In genomic region chr1:54194183-54194953, GRCm38 (mm10) we compare ENCODE assay signal across 8 mouse cellular contexts. TPM values are rescaled to one million over a fixed set of nuclear protein-coding genes. Genes with fewer than 3 reads are reported as not detected.
A peak's percentile ranks its signal among the peaks of the same experiment; 100 is the strongest.
DNase-seq lines count a peak whose midpoint lies in the region; ATAC-seq and TF ChIP-seq lines count a peak whose summit lies in the region.

No protein-coding gene starts in this region.

- H3K9ac ChIP-seq in forebrain, embryonic 13.5 days: peak overlapping the region; percentile 83
- H3K9ac ChIP-seq in heart, embryonic 16.5 days (ENCODE audit: low read length): peak overlapping the region; percentile 90
- no peak overlapping the region for H3K9ac ChIP-seq in liver, embryonic 14.5 days (replicated peaks)

- under 1% methylated on average over 81 of the region's 104 CpGs for WGBS in forebrain, embryonic 13.5 days
- under 1% methylated on average over 96 of the region's 104 CpGs for WGBS in heart, embryonic 16.5 days
- WGBS in liver, embryonic 14.5 days (ENCODE audit: insufficient replicate concordance): under 1% methylated on average over 91 of the region's 104 CpGs
- WGBS in olfactory bulb, adult 2 months: under 1% methylated on average over 103 of the region's 104 CpGs

- H3K27me3 ChIP-seq in forebrain, embryonic 13.5 days: peaks cover 17% of the 10 kb centered on the region; the same call in 1 of the 2 replicates
- H3K27me3 ChIP-seq in heart, embryonic 16.5 days (ENCODE audit: control insufficient read depth, insufficient read depth, low read length): peaks cover 2% of the 10 kb centered on the region; the same call in 1 of the 2 replicates
- peaks cover 33% of the 10 kb centered on the region for H3K27me3 ChIP-seq in liver, embryonic 14.5 days (ENCODE audit: control insufficient read depth, insufficient read depth, low read length)

- DNase-seq in B cell, adult 2 months: peak; percentile 1 to 3
- DNase-seq in c-Kit-positive CD71-negative TER-119-negative erythroid progenitor cells, embryonic 14.5 days (ENCODE audit: low read depth): peak; percentile 14
- DNase-seq in layer of hippocampus, adult 11-12 months (ENCODE audit: low spot score): peak; percentile 71
- DNase-seq in liver, embryonic 14.5 days (ENCODE audit: low read depth in 3 of 3, low spot score in 3 of 3): no peak
- peak; percentile 10 for DNase-seq in urinary bladder, postnatal 14 days (ENCODE audit: low spot score)

- H3K27ac ChIP-seq in forebrain, embryonic 13.5 days: peak overlapping the region; percentile 82
- H3K27ac ChIP-seq in heart, embryonic 16.5 days (ENCODE audit: low read length): peak overlapping the region; percentile 81
- no peak overlapping the region for H3K27ac ChIP-seq in liver, embryonic 14.5 days
- H3K27ac ChIP-seq in olfactory bulb, adult 2 months (ENCODE audit: insufficient read depth, low read depth, low read length): peak overlapping the region; percentile 93

- peak; percentile 90 for ATAC-seq in forebrain, embryonic 13.5 days
- peak; percentile 75 for ATAC-seq in heart, embryonic 16.5 days (replicated peaks; ENCODE audit: extremely low read depth, insufficient read depth, low FRiP score)
- ATAC-seq in liver, embryonic 14.5 days (ENCODE audit: insufficient read depth): no peak

- no peak for TF ChIP-seq EP300 in liver, embryonic 14.5 days (IDR thresholded peaks at IDR 0.05; ENCODE audit: low read depth)

- peak overlapping the region; percentile 79 for H3K4me3 ChIP-seq in forebrain, embryonic 13.5 days
- H3K4me3 ChIP-seq in heart, embryonic 16.5 days (ENCODE audit: low read length): peak overlapping the region; percentile 87
- peak overlapping the region; percentile 40 to 51 for H3K4me3 ChIP-seq in liver, embryonic 14.5 days (ENCODE audit: insufficient read depth in 1 of 2, low read depth in 2 of 2, low read length in 2 of 2)
- peak overlapping the region; percentile 94 for H3K4me3 ChIP-seq in olfactory bulb, adult 2 months (ENCODE audit: insufficient read depth, low read depth, low read length)

- TF ChIP-seq CTCF in liver, embryonic 14.5 days (IDR thresholded peaks at IDR 0.05; ENCODE audit: low read depth): no peak
- TF ChIP-seq CTCF in olfactory bulb, adult 2 months (IDR thresholded peaks at IDR 0.05; ENCODE audit: insufficient read depth, low read depth, low read length): no peak

- no peaks in the 10 kb centered on the region for H3K9me3 ChIP-seq in forebrain, embryonic 13.5 days (replicated peaks)
- H3K9me3 ChIP-seq in heart, embryonic 16.5 days (replicated peaks; ENCODE audit: control insufficient read depth, low read length): no peaks in the 10 kb centered on the region
- H3K9me3 ChIP-seq in liver, embryonic 14.5 days (ENCODE audit: control insufficient read depth, low read length): no peaks in the 10 kb centered on the region

- H3K36me3 ChIP-seq in forebrain, embryonic 13.5 days (ENCODE audit: poor library complexity, severe bottlenecking): no peaks in the 10 kb centered on the region
- no peaks in the 10 kb centered on the region for H3K36me3 ChIP-seq in heart, embryonic 16.5 days (ENCODE audit: control insufficient read depth, insufficient read depth)
- no peaks in the 10 kb centered on the region for H3K36me3 ChIP-seq in liver, embryonic 14.5 days (replicated peaks; ENCODE audit: control insufficient read depth, insufficient read depth, low read depth)

- peak overlapping the region; percentile 76 for H3K4me2 ChIP-seq in forebrain, embryonic 13.5 days
- peak overlapping the region; percentile 71 for H3K4me2 ChIP-seq in heart, embryonic 16.5 days (ENCODE audit: low read depth, low read length)
- H3K4me2 ChIP-seq in liver, embryonic 14.5 days (ENCODE audit: low read depth): peak overlapping the region; percentile 60

- 0 out of 2 replicates have a peak, but pooled peaks cover 4% of the 10 kb centered on the region for H3K4me1 ChIP-seq in forebrain, embryonic 13.5 days
- H3K4me1 ChIP-seq in heart, embryonic 16.5 days (ENCODE audit: control insufficient read depth, insufficient read depth, low read length): 0 out of 2 replicates have a peak, but pooled peaks cover 3% of the 10 kb centered on the region
- H3K4me1 ChIP-seq in liver, embryonic 14.5 days (replicated peaks; ENCODE audit: control insufficient read depth in 2 of 2, insufficient read depth in 2 of 2, low read length in 1 of 2): no peaks in the 10 kb centered on the region
- no peaks in the 10 kb centered on the region for H3K4me1 ChIP-seq in olfactory bulb, adult 2 months (ENCODE audit: control insufficient read depth, insufficient read depth, low read length)

- 0 out of 2 replicates have a peak, but pooled peaks have one; percentile 15 for TF ChIP-seq POLR2A in olfactory bulb, adult 2 months (IDR thresholded peaks at IDR 0.05; ENCODE audit: insufficient read depth, low read depth, low read length)

RNA-seq across cellular contexts. Expression of gene Hecw2, which starts 0.6 kb away (rescaled TPM):
- 2.5 and 2.6 TPM in 2 replicates for polyA plus RNA-seq in forebrain, embryonic 13.5 days (2015; fragmentation: Nextera tagmentation; extraction: Ambion mirVana)
- 4.4 and 6.1 TPM in 2 replicates for polyA plus RNA-seq in heart, embryonic 16.5 days (2015; fragmentation: Nextera tagmentation; extraction: Ambion mirVana)
- 0.26 and 0.32 TPM in 2 replicates for polyA plus RNA-seq in liver, embryonic 14.5 days (2012; rRNA removed)
- polyA plus RNA-seq in liver, embryonic 14.5 days (2014; fragmentation: Nextera tagmentation; extraction: Ambion mirVana): 0.17 and 0.25 TPM in 2 replicates
- polyA plus RNA-seq in olfactory bulb, adult 2 months (2012; ENCODE audit: insufficient read depth, insufficient read length, low replicate concordance, missing spikeins): not detected in 2 replicates

RNA-seq across cellular contexts. Expression of gene Ccdc150, which starts 56.1 kb away (rescaled TPM):
- 0.17 and 0.35 TPM in 2 replicates for polyA plus RNA-seq in forebrain, embryonic 13.5 days (2015; fragmentation: Nextera tagmentation; extraction: Ambion mirVana)
- 0.34 and 0.43 TPM in 2 replicates for polyA plus RNA-seq in heart, embryonic 16.5 days (2015; fragmentation: Nextera tagmentation; extraction: Ambion mirVana)
- 0.15 and 0.23 TPM in 2 replicates for polyA plus RNA-seq in liver, embryonic 14.5 days (2012; rRNA removed)
- polyA plus RNA-seq in liver, embryonic 14.5 days (2014; fragmentation: Nextera tagmentation; extraction: Ambion mirVana): 0.06 and 0.28 TPM in 2 replicates
- polyA plus RNA-seq in olfactory bulb, adult 2 months (2012; ENCODE audit: insufficient read depth, insufficient read length, low replicate concordance, missing spikeins): not detected in 2 replicates

Comparison
In these comparisons a context has a peak if more than half of its experiments do, and no peak if none do; other contexts are left out.
1. DNase-seq: peak in B cell, adult 2 months (2 of 2), c-Kit-positive CD71-negative TER-119-negative erythroid progenitor cells, embryonic 14.5 days (single experiment), layer of hippocampus, adult 11-12 months (single experiment) and urinary bladder, postnatal 14 days (single experiment); none in liver, embryonic 14.5 days (0 of 3).
2. Peak in every context shown above with its lines, with median percentiles within 50 percentile points of each other: H3K4me2 ChIP-seq and H3K4me3 ChIP-seq.